Mouse (Mus musculus) T-helper 1 cell (primary cell): Measurements from ENCODE around the gene Hoxa11.

Source experiments
- in situ Hi-C: fragments of 300-600 bp; cut with MboI, MseI; formaldehyde crosslinking; loops from one replicate; pipeline ENCODE4 v1.15.1; 2025; ENCODE audit warnings: high pct_unique_total_duplicates

The Hoxa11 gene

GRCm38 (mm10) chr6:52194690-52195089 is 50.9 kb downstream of the Hoxa11 start:
- in situ Hi-C loops, result no loop called here
